Mouse (Mus musculus): Measurements from ENCODE around the gene 2810021J22Rik.

Gene 2810021J22Rik

GRCm38 (mm10) chr11:58916879-58917744 lies 50.1 kb downstream of the 2810021J22Rik start:
- no peak for DNase-seq (ENCODE audit: extremely low read depth, low read depth, low spot score)

GRCm38 (mm10) chr11:58917745-58918366 lies 50.8 kb downstream of the 2810021J22Rik start, which contains the start of gene Btnl10:
Gene Btnl10, plus strand, starts transcription at chr11:58917908.
- DNase-seq (ENCODE audit: extremely low read depth, low read depth, low spot score): no peak

- DNase-seq (ENCODE audit: extremely low read depth, low read depth, low spot score): no peak
Observed at GRCm38 (mm10) chr11:58918759-58919158, 51.7 kb downstream of the 2810021J22Rik start.

GRCm38 (mm10) chr11:58922420-58922819 lies 55.4 kb downstream of the 2810021J22Rik start:
- DNase-seq (ENCODE audit: extremely low read depth, low read depth, low spot score): no peak

- DNase-seq (ENCODE audit: extremely low read depth, low read depth, low spot score): no peak
Observed at GRCm38 (mm10) chr11:58926651-58927050, 59.6 kb downstream of the 2810021J22Rik start.

- no peak for DNase-seq (ENCODE audit: extremely low read depth, low read depth, low spot score)
Observed at GRCm38 (mm10) chr11:58927053-58927452, 60.0 kb downstream of the 2810021J22Rik start.

GRCm38 (mm10) chr11:58927790-58928651 lies 61.0 kb downstream of the 2810021J22Rik start:
- no peak for DNase-seq (ENCODE audit: extremely low read depth, low read depth, low spot score)

GRCm38 (mm10) chr11:58929055-58929454 lies 62.0 kb downstream of the 2810021J22Rik start:
- no peak for DNase-seq (ENCODE audit: extremely low read depth, low read depth, low spot score)

GRCm38 (mm10) chr11:58929641-58930040 lies 62.6 kb downstream of the 2810021J22Rik start:
- no peak for DNase-seq (ENCODE audit: extremely low read depth, low read depth, low spot score)

GRCm38 (mm10) chr11:58930254-58930653 lies 63.2 kb downstream of the 2810021J22Rik start:
- DNase-seq (ENCODE audit: extremely low read depth, low read depth, low spot score): no peak

GRCm38 (mm10) chr11:58931576-58931975 lies 64.6 kb downstream of the 2810021J22Rik start:
- no peak for DNase-seq (ENCODE audit: extremely low read depth, low read depth, low spot score)
